Mouse (Mus musculus): ENCODE measurements around the gene Def6.

The Def6 gene

DNA sequence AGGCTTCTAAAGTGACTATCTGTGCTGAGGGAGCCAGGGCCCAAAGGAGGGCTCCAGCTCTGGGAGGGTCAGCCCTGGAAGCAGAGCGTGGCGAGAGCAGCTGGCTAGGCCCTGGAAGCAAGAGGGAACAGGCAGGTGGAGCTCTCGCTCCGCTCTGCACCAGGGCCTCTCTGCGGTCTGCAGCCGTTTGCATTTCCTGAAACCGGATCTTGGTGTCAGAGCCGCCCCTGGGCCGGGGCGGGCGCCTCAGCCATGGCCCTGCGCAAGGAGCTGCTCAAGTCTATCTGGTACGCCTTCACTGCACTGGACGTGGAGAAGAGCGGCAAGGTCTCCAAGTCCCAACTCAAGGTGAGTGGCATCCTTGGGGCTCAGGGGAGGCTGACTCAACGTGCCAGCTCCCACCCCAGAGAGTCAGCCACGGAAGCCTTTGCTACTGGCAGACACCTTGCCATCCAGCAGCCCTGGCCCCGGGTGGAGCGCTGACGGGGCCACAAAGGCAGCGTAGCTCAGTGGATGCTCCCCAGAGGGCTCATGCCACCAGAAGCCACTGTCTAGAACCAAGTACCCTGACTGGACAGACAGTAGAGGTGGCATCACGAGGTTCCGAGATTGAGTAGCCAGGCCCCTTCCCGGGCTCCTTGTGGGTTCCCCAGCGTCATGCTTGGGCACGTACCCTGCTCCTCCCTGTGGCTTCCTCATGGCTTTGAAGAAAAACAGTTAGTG lies at the start of gene Def6:
TSS of gene Def6 (plus strand) at position 188 of the 723 bp plus-strand sequence.
- peak; percentile 57 for DNase-seq (ENCODE audit: low spot score)

DNA sequence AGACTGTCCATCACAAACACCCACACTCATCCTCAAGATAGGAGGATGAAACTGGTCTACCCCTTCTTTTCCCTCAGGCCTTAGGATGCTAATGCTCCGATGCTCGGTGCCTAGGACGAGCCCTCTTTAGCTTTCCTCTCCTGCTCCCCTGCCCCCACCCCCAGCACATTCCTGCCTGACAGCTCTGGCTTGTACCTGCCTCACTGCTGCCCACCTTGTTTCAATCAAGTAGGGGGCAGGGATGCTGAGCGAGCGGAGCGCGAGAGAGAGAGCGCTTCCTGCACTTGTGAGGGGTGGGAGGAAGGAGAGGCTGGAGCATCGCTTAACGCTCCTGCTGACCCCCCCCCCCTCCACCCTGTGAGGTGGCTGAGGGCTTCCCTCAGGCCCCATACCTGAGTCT lies 47.2 kb upstream of the Def6 start:
- DNase-seq (ENCODE audit: low spot score) = no peak

DNA sequence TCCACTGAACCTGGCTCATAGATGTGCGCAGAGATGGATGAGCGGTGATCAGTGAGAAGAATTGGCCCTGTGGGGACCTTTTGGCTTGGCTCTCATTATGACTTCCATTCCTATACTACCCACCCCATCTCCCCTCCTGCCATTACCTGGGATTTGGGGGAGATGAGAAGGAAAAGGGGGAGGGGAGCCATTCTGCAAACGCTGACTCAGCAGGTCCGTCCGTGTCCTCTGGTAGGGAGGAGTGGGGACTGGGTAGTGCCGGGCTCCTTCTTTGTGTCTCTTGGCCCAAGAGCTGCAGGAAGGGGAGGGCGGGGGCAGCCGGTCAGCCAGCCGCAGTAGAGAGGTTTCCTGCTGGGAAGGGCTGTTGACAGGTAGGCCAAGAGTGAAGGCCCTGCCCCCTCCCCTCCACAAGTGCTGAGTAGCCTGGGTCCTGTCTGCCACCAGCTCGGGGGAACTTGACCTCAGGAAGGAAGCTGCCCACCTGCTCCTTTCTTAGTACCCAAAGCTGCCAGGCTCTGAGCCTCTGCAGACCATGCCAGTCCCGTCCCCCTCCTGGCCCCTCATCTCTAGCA lies 46.2 kb upstream of the Def6 start:
- no peak for DNase-seq (ENCODE audit: low spot score)

DNA sequence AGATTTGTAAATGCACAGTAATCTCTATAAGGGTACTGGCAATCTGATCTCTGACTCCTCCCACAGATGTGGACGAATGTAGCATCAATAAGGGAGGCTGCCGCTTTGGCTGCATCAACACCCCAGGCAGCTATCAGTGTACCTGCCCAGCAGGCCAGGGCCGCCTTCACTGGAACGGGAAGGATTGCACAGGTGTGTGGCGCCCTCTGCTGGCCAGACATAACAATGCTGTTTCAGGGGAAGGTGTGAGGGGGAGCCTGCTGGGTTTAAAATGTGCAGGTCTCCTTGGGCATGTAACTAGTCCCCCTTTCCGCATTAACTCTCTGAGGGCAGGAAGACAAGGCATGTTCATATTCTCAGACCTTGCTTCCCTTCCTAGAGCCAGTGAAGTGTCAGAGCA lies 43.9 kb upstream of the Def6 start:
- peak; percentile 61 for DNase-seq (ENCODE audit: low spot score)

DNA sequence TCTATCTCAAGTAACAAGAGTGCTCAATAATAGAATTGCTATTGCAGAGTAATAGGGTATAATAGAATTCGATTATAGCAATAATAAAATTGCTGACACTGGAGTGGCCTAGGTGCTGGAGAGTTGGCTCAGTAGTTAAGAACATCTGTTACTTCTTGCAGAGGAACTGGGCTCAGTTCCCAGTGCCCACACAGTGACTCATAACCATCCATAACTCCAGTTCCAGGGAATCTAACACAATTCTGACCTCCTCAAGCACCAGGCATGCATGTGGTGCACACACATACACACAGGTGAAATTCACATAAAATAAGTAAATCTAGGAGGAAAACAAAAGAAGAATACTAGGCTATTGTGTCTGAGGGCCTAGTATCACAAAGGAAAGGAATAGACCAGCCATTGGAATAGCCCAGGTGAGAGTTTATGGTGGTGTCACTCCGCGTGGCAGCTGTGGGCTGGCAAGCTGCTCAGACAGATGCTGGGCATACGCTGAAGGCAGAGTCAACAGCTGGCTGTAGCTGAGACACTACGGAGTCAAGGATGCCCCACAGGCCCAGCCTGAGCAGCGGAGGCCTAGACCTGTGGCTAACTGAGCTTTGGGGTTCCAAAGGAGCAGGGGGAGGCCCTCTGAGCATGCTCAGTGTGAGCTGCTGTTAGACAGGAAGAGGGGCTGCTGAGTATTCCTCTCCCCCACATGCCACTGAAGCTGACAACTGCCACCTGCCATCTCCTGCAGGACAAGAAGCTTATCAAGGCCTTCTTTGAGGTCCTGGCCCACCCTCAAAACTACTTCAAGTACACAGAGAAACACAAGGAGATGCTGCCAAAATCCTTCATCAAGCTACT lies 36.9 kb upstream of the Def6 start:
- no peak for DNase-seq (ENCODE audit: low spot score)

DNA sequence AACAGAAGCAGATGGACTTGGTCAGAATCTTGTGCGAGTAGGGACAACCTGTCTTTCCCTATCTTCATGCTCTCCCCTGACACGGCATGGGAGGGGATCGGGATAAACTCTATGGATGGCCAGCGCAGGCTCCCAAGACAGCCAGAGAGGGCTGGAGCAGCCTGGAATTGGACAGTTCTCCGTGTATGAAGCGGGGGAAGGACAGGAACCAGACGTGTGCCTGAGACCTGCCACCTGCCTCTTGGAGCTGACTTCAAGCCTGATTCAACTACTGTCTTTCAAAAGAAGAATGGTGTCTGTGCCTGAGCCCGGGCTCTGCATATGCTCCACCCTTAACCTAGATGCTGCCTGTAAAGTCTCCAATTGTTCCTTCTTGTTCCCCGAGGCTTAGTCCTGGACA lies 34.9 kb upstream of the Def6 start:
- no peak for DNase-seq (ENCODE audit: low spot score)

DNA sequence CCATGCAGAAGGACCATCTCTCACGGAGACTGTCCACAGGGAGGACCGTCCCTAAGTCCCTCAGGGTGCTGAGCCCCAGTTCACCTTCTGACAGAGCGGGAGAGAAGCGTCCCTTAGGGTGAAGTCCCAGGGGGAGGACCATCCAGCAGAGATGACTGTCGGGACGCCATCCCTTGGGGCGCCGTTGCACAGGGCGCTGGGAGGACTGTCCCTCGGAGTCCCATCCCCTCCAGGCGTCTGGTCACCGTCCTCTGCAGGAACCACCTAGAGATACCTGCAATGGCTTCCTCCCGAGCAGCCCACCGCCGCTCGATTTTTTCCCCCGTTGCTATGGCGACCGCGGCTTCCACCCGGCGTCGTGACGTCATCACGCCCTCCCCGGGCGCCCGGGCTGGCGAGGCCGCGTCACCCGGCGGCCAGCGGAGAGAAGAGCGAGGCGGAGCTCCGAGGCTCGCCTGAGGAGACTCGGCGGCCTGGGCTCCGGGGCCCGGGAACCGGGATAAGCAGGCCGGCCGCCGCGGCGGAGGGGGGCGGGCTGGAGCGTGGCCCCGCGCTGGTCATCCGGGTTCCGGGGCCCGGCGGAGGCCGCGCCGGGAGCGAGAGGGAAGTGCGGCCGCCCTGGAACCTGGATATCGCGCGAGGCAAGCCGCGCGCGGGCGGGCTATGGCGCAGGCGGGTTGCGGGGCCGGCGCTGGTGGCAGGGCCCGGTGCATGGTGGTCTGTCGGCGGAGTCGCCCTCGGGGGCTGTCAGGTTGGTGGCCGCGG lies 30.6 kb upstream of the Def6 start, which contains the start of gene Zfp523:
TSS of gene Zfp523 (plus strand) at position 355 of the 765 bp plus-strand sequence.
- DNase-seq (ENCODE audit: low spot score) = peak; percentile 92

DNA sequence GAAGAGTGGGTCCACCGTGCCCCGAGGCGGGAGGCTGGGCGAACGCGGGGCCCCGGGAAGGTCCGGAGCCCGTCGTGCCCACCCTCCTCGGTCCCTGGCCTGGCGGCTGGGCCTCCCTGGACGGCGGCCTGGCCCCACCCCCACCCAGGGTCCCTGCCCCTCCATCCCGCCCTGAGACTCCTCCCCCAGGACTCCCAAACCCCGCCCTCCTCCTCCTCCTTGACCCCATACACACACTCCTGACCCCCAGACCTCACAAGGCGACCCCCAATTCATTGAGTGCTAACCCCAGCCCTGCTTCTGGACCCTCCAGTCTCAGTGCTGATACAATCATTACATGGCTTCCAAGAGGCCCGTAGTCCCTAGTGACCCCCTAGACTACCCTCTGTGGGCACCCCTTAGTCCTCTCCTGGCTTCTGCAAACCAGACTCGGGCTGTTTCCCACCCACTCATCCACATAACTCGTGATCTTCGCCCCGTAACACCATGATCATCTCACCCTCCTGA lies 30.0 kb upstream of the Def6 start:
- DNase-seq (ENCODE audit: low spot score) = peak; percentile 74

DNA sequence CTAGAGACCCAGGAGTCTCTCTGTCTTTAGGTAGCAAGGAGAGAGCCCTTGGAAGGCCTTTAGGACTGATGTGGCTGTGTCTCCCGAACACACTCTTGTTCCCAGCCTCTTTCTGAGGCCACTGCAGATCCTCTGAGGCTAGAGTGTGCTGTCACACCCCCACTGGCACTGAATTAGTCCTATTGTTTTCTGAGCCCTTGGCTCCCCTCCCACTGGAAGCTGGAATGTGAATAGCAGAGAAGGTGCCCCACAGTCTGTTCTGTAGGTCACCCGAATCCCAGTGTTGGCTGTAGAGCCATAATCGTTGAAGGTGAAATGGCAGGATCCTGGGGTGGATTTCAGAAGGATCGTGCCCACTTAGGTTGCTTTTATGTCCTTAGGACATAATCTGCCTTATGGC lies 27.2 kb upstream of the Def6 start:
- peak; percentile 62 for DNase-seq (ENCODE audit: low spot score)

DNA sequence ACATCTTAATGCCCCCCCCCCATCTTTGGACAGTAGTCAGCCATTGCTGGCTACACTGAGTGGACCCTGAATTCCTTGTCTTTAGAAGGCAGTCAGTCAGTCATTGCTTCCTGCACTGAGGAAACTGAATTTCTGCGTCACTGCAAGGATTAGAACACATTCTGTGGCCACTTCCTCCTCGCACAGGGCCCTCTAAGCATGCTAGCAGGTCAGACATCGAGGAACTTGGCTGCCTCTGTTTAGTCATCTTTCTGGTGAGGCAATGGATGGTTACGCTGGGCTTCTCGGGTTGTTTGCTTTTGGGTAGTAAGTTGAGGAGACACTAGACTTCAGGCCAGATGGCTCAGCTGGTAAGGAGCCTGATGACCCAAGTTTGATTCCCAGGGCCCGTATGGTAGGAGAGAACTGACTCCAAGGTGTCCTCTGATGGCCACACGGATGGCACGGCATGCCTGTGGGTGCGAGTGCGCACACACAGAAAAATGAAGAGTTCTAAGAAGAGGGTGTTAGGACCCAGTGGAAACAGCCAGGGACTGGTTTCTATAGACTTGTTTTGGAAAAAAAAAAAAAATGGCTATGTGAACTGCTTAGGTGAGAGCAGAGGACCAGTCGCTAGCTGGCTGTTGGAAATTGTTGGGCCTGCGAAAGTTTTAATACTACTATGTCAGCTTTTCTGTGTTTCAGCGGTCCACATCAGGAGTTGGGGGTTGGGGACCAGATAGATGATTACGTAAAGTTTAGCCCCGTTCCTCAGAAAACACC lies 26.6 kb upstream of the Def6 start:
- DNase-seq (ENCODE audit: low spot score) = no peak

DNA sequence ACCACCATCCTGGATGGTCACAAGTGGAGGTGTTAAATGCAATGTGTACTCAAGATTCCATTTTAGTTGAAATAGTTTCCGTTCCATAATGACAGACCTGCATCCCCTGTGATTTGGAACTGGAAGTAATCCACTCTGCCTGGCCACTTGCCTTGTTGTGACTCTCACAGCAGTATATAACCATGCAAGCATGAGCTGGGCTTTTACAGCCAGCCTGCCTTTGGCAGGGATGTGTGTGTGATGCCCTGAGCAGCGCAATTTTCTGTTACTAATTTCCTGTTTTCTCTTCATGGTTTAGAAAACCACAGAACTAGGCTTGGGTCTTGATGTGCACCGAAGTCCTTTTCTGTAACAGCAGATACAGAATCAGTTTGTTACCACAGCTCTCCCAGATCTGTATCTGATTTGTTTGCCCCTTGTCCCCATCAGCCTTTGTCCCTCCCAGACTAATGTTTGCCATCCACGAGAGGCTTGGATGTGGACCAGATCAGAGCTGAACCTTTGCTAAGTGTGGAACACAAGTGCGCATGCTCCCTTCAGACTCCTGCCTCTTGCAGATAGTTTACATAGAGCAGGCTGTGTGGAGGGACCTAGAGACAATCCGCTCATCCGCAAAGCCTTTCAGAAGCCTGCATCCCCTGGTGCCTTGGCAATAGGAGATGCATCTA lies 22.5 kb upstream of the Def6 start:
- DNase-seq (ENCODE audit: low spot score) = no peak

DNA sequence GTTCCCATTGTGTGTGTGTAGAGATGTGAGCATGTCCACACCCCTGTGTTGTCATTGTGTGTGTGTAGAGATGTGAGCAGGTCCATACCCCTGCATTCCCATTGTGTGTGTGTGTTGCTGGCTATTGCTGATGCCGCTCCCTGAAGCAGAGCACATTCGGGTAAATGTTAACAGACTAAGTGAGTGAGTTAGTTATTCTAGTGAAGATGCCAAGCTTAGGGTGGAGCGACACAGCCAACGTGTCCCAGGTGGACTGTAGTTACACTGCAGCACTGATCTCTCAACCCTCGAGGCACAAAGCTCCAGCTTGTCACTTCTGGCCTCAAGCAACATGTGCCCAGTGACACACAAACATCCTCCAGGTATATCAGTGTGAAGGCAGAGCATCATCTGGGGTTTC lies 19.3 kb upstream of the Def6 start:
- DNase-seq (ENCODE audit: low spot score) = no peak

DNA sequence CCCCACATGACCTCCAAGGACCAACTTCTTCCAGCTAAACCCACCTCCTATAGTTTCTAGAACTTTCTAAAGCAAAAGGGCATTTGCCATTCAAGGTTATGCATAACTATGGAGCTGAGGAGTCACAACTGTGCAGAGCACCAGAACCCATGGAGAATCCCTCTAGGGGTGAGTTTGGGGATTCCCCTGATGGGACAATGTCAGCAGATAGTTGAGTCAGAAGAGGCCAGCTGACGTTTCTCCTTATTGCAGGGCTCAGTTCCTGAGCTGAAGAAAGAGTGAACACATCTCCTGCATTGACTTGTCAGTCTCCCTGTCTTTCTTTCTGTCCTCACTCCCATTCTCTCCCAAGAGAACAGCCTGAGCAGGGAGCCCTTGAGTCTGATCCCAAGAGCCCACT lies 14.8 kb upstream of the Def6 start:
- DNase-seq (ENCODE audit: low spot score) = no peak

DNA sequence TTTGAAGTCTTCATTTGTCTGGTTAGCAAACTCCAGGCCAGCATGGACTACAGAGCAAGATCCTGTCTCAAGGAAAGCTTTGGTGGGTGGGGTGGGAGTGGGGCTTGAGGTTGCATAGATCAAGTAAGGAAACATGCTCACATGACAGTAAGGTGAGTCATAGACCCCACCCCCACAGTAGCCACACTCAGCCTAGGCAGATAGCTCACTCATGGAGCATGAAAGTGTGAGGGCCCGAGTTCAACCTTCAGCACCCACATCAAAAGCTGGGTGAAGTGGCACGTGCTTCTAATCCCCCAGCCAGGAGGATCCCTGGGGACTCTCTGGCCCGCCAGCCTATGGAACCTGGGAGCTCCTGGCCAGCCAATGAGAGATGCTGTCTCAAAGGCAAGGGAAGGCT lies 14.0 kb upstream of the Def6 start:
- DNase-seq (ENCODE audit: low spot score) = no peak

DNA sequence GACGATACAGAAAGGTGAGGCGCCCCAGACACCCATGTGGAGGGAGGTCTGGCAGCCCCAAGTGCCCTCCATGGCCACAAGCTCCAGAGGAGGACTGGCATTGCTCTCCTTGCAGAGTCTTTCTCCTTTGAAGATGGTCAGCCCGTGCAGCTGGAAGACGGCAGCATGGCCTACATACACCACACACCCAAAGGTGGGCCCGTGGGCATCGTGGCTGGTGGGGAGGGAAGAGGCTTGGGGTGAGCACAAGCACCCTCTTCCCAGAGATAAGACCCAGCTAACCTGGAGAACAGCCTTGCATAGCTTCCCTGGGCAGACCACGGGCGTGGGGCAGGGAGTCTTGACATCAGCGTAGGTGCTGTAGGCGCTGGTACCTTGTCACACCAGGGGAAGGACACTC lies 12.5 kb upstream of the Def6 start:
- no peak for DNase-seq (ENCODE audit: low spot score)

DNA sequence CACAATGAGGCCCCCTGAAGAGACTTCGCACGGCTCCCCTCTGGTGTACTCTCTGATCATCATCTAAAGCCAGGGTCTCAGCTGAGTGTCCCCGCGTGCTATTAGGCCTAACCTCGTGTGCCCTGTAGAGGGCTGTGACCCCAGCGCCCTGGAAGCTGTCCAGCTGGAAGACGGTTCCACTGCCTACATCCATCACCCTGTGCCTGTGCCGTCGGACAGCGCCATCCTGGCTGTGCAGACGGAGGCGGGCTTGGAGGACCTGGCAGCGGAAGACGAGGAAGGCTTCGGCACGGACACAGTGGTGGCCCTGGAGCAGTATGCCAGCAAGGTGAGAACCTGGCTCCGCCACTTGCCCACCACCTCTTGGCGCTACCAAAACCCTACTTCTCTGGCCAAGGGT lies 9.9 kb upstream of the Def6 start:
- DNase-seq (ENCODE audit: low spot score) = no peak

DNA sequence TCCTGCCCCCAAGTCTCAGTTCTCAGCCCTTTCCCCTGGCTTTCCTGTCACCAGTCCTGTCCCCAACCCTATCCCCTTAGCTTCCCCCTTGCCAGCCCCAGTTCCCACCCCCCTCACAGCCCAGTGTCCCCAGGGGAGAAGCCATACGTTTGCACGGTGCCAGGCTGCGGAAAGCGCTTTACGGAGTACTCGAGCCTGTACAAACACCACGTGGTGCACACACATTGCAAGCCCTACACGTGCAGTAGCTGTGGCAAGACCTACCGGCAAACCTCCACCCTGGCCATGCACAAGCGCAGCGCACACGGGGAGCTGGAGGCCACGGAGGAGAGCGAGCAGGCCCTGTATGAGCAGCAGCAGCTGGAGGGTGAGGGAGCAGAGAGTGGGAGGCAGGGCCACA lies 5.6 kb upstream of the Def6 start:
- DNase-seq (ENCODE audit: low spot score) = no peak

DNA sequence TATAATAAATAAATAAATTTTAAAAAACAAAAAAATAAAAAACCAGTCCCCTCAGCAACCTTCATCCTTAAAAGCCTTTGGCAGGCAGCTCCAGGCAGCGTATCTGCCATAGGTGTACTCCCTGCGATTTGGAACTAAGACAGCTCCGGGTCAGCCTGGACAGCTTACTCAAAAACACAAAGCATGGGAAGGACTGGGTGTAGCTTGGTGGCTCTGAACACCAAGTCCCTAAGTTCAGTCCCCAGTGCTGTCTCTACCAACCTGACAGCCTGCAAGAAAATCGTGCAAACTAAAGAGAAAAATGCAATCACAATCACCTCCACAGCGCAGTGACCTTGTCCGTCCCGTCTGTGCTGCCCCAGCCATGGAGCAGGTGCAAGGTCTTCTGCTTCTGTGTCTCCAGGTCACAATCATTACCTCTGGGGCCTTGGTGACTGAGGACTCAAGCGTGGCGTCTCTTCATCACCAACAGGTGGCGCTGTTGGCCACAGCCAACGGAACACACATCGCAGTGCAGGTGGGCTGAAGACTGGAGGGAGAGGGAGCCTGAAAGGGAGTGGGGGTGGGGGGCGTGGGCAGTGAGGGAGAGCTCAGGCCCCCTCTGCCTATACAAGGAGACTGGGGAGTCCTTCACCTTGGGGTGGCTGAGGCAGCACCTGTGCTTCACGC lies 3.4 kb upstream of the Def6 start:
- peak; percentile 37 for DNase-seq (ENCODE audit: low spot score)

DNA sequence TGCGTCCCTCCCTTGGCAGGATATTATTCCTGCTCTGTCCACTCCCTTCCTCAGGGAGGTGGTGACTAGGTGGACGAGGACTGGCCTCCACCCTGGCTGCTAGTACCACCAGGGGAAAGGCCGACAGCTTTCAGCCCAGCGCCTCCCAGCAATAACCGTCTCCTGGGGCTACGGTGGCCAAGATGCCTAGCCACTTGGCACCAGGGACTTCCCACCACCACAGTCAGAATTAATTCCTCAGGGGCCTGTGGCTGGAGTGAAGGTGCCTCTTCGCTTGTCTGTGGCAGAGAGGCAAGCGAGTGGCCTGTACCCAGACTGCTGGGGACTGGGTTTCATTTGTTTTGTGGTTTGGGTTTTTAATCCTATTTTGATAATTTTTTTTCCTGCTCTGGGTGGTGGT lies 2.1 kb upstream of the Def6 start:
- DNase-seq (ENCODE audit: low spot score) = no peak

DNA sequence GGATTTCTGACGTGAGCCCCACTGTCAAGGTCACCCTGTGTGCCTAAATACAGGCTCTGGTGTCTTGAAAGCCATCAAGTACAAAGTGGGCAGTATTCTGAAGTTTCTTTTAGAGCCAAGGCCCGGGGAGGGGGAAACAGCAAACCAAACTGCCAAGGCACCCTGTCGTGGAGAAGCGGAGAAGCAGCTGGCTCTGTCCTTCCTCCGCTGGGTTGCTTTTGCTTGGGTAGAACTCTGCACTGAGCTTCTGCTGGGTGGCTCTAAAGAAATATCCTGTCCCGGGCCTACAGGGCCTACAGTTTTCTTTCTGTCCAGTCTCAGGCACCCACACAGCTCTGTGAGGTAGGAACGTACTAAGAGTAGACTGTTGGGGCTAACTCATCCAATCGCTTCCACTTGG lies 486 bp upstream of the Def6 start:
- DNase-seq (ENCODE audit: low spot score) = no peak

DNA sequence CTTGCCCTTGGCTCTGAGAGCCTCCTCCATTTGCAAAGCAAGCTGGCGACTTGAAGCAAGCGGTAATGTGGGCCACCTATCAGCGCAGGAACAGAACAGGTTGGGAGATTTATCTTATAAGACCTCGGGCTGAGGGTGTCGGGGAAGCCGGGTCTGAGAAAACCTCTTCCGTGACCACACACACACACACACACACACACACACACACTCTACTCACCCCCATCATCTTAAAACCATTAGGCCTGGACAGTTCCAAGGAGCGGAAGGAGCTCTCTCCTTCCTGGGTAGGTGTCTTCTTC lies 685 bp downstream of the Def6 start:
- DNase-seq (ENCODE audit: low spot score) = no peak
